ENCODE assay signal across 19 mouse cellular contexts in genomic region chr4:132386846-132387245, GRCm38 (mm10). TPM values are rescaled to one million over a fixed set of nuclear protein-coding genes. Genes with fewer than 3 reads are reported as not detected.
A peak's percentile ranks its signal among the peaks of the same experiment; 100 is the strongest.
DNase-seq lines count a peak whose midpoint lies in the region; ATAC-seq and TF ChIP-seq lines count a peak whose summit lies in the region.
"Had no signal": no experiment of that assay in that cellular context is flagged by ENCODE, and none has a peak within 500 bp of the region (broad histone marks: within the 10 kb centered on the region; RNA-seq: fewer than 3 reads in every experiment).

No protein-coding gene starts in this region.

- ATAC-seq in kidney, embryonic 15.5 days (replicated peaks; ENCODE audit: low FRiP score) = no peak
- no peak for ATAC-seq in kidney, embryonic 14.5 days (ENCODE audit: low FRiP score, low TSS enrichment)
- no peak for ATAC-seq in lung, postnatal 0 days
- ATAC-seq: forebrain, embryonic 16.5 days; midbrain, embryonic 16.5 days had no signal

- no peaks in the 10 kb centered on the region for H3K9me3 ChIP-seq in kidney, embryonic 15.5 days (replicated peaks)
- no peaks in the 10 kb centered on the region for H3K9me3 ChIP-seq in kidney, embryonic 14.5 days (ENCODE audit: control insufficient read depth, low read length)
- no peaks in the 10 kb centered on the region for H3K9me3 ChIP-seq in lung, postnatal 0 days (ENCODE audit: low read length)
- H3K9me3 ChIP-seq in forebrain, embryonic 10.5 days = no peaks in the 10 kb centered on the region
- H3K9me3 ChIP-seq: embryonic facial prominence, embryonic 12.5 days; hindbrain, embryonic 12.5 days; neural tube, embryonic 15.5 days had no signal

- TF ChIP-seq EP300 in lung, postnatal 0 days (IDR thresholded peaks at IDR 0.05) = no peak

- intact Hi-C loops in gastrocnemius, adult 2 months (cut with DNase I) = no loop called here
- intact Hi-C loops in gastrocnemius, postnatal 14 days (cut with DNase I; ENCODE audit: low total_unique reads) = no loop called here
- intact Hi-C loops in left cerebral cortex, postnatal 14 days (cut with DNase I) = no loop called here

- H3K27ac ChIP-seq in gastrocnemius, adult 2 months = peak overlapping the region; percentile 74
- 0 out of 2 replicates have a peak overlapping the region, but pooled peaks have one; percentile 41 for H3K27ac ChIP-seq in kidney, embryonic 15.5 days
- H3K27ac ChIP-seq in kidney, embryonic 14.5 days (ENCODE audit: low read depth, low read length) = no peak overlapping the region
- peak overlapping the region; percentile 27; the same call in 1 of the 2 replicates for H3K27ac ChIP-seq in lung, postnatal 0 days (ENCODE audit: low read length)
- no peak overlapping the region for H3K27ac ChIP-seq in forebrain, embryonic 10.5 days
- H3K27ac ChIP-seq: embryonic facial prominence, embryonic 12.5 days; hindbrain, embryonic 12.5 days; neural tube, embryonic 15.5 days had no signal

- H3K4me2 ChIP-seq in kidney, embryonic 15.5 days = no peak overlapping the region
- H3K4me2 ChIP-seq in kidney, embryonic 14.5 days (replicated peaks; ENCODE audit: low read depth, low read length) = no peak overlapping the region
- no peak overlapping the region for H3K4me2 ChIP-seq in lung, postnatal 0 days (replicated peaks; ENCODE audit: low read depth, low read length)
- H3K4me2 ChIP-seq: embryonic facial prominence, embryonic 12.5 days; hindbrain, embryonic 12.5 days; neural tube, embryonic 15.5 days had no signal

- no peaks in the 10 kb centered on the region for H3K27me3 ChIP-seq in kidney, embryonic 15.5 days
- H3K27me3 ChIP-seq in kidney, embryonic 14.5 days (ENCODE audit: control insufficient read depth, insufficient read depth, low read length) = no peaks in the 10 kb centered on the region
- no peaks in the 10 kb centered on the region for H3K27me3 ChIP-seq in lung, postnatal 0 days (replicated peaks; ENCODE audit: insufficient read depth, low read length)
- no peaks in the 10 kb centered on the region for H3K27me3 ChIP-seq in forebrain, embryonic 10.5 days (ENCODE audit: poor library complexity, severe bottlenecking)
- H3K27me3 ChIP-seq: embryonic facial prominence, embryonic 12.5 days; hindbrain, embryonic 12.5 days; neural tube, embryonic 15.5 days had no signal

- H3K36me3 ChIP-seq in kidney, embryonic 15.5 days = peaks cover 41% of the 10 kb centered on the region
- H3K36me3 ChIP-seq in kidney, embryonic 14.5 days (ENCODE audit: control insufficient read depth, insufficient read depth, low read length) = peaks cover 16% of the 10 kb centered on the region; the same call in 1 of the 2 replicates
- no peaks in the 10 kb centered on the region; the same call in 1 of the 2 replicates for H3K36me3 ChIP-seq in lung, postnatal 0 days (ENCODE audit: insufficient read depth, low read length)
- peaks cover 42% of the 10 kb centered on the region for H3K36me3 ChIP-seq in forebrain, embryonic 10.5 days (replicated peaks)
- H3K36me3 ChIP-seq: neural tube, embryonic 15.5 days had no signal

- TF ChIP-seq CTCF in gastrocnemius, adult 2 months (IDR thresholded peaks at IDR 0.05) = no peak
- TF ChIP-seq CTCF in lung, postnatal 0 days (IDR thresholded peaks at IDR 0.05) = no peak

- H3K4me1 ChIP-seq in kidney, embryonic 15.5 days = peaks cover 15% of the 10 kb centered on the region
- no peaks in the 10 kb centered on the region for H3K4me1 ChIP-seq in kidney, embryonic 14.5 days (ENCODE audit: control insufficient read depth, insufficient read depth, low read length)
- no peaks in the 10 kb centered on the region for H3K4me1 ChIP-seq in lung, postnatal 0 days (ENCODE audit: insufficient read depth, low read depth, low read length)
- H3K4me1 ChIP-seq in forebrain, embryonic 10.5 days = 0 out of 2 replicates have a peak, but pooled peaks cover 3% of the 10 kb centered on the region
- H3K4me1 ChIP-seq: embryonic facial prominence, embryonic 12.5 days; hindbrain, embryonic 12.5 days had no signal

- no peak for DNase-seq in gastrocnemius, adult 2 months
- DNase-seq in gastrocnemius, postnatal 14 days = no peak
- DNase-seq in lung, postnatal 0 days (ENCODE audit: low spot score) = no peak
- no peak for DNase-seq in lung, postnatal 14 days
- DNase-seq in left cerebral cortex, postnatal 14 days (ENCODE audit: low spot score in 2 of 2) = no peak
- no peak for DNase-seq in forebrain, embryonic 10.5 days (ENCODE audit: extremely low spot score, low spot score)
- DNase-seq: adrenal gland, adult 2 months; cerebellum, adult 9-11 months; layer of hippocampus, postnatal 36 days; lung, postnatal 36 days; thymus, postnatal 25 days had no signal

- peak overlapping the region; percentile 38 for H3K4me3 ChIP-seq in gastrocnemius, adult 2 months
- no peak overlapping the region for H3K4me3 ChIP-seq in kidney, embryonic 15.5 days (replicated peaks)
- H3K4me3 ChIP-seq in kidney, embryonic 14.5 days (ENCODE audit: low read length) = no peak overlapping the region
- H3K4me3 ChIP-seq in lung, postnatal 0 days (ENCODE audit: low read depth, low read length) = no peak overlapping the region
- H3K4me3 ChIP-seq in forebrain, embryonic 10.5 days = no peak overlapping the region
- H3K4me3 ChIP-seq: embryonic facial prominence, embryonic 12.5 days; erythroblast, embryonic 14.5 days; hindbrain, embryonic 12.5 days; neural tube, embryonic 15.5 days had no signal

- H3K9ac ChIP-seq in kidney, embryonic 15.5 days = no peak overlapping the region
- H3K9ac ChIP-seq in kidney, embryonic 14.5 days (ENCODE audit: low read depth, low read length) = no peak overlapping the region
- H3K9ac ChIP-seq in lung, postnatal 0 days (replicated peaks; ENCODE audit: low read depth) = no peak overlapping the region
- H3K9ac ChIP-seq: embryonic facial prominence, embryonic 12.5 days; hindbrain, embryonic 12.5 days; neural tube, embryonic 15.5 days had no signal

- WGBS in kidney, embryonic 15.5 days = 70% methylated on average over 7 of the region's 7 CpGs
- WGBS in kidney, embryonic 14.5 days = 73% methylated on average over 7 of the region's 7 CpGs
- 67% methylated on average over 7 of the region's 7 CpGs for WGBS in lung, postnatal 0 days
- 93% methylated on average over 7 of the region's 7 CpGs for WGBS in forebrain, embryonic 10.5 days

RNA-seq across cellular contexts. Expression of gene Rcc1, which starts 33.4 kb away (rescaled TPM):
- total RNA-seq in gastrocnemius, adult 2 months (2021) = 1 to 10 TPM; 7.7 to 7.8 TPM
- total RNA-seq in gastrocnemius, postnatal 14 days (2021) = 1 to 10 TPM; 7.5 to 9.1 TPM
- 88.9 and 92.7 TPM in 2 replicates for polyA plus RNA-seq in kidney, embryonic 15.5 days (2015; fragmentation: Nextera tagmentation; extraction: Ambion mirVana)
- polyA plus RNA-seq in kidney, embryonic 14.5 days (2014; fragmentation: Nextera tagmentation; extraction: Ambion mirVana) = 63.6 and 66.2 TPM in 2 replicates
- polyA plus RNA-seq in lung, postnatal 0 days (2015; fragmentation: Nextera tagmentation; extraction: Ambion mirVana) = 14.3 and 14.7 TPM in 2 replicates
- total RNA-seq in left cerebral cortex, postnatal 14 days (2021) = 10 to 100 TPM; 13.8 to 14.0 TPM
- polyA plus RNA-seq in forebrain, embryonic 10.5 days (2016; fragmentation: Nextera tagmentation; extraction: Ambion mirVana) = 193 and 194 TPM in 2 replicates

RNA-seq across cellular contexts. Expression of gene Phactr4, which starts 35.4 kb away (rescaled TPM):
- 10 to 100 TPM; 14.6 to 15.6 TPM for total RNA-seq in gastrocnemius, adult 2 months (2021)
- 10 to 100 TPM; 13.2 to 13.3 TPM for total RNA-seq in gastrocnemius, postnatal 14 days (2021)
- 25.6 and 27.3 TPM in 2 replicates for polyA plus RNA-seq in kidney, embryonic 15.5 days (2015; fragmentation: Nextera tagmentation; extraction: Ambion mirVana)
- polyA plus RNA-seq in kidney, embryonic 14.5 days (2014; fragmentation: Nextera tagmentation; extraction: Ambion mirVana) = 22.3 and 31.8 TPM in 2 replicates
- polyA plus RNA-seq in lung, postnatal 0 days (2015; fragmentation: Nextera tagmentation; extraction: Ambion mirVana) = 13.4 and 15.3 TPM in 2 replicates
- 10 to 100 TPM in 1 of 2 experiments, 1 to 10 TPM in 1; 7.0 to 11.4 TPM for total RNA-seq in left cerebral cortex, postnatal 14 days (2021)
- 22.5 and 24.7 TPM in 2 replicates for polyA plus RNA-seq in forebrain, embryonic 10.5 days (2016; fragmentation: Nextera tagmentation; extraction: Ambion mirVana)

RNA-seq across cellular contexts. Expression of gene Trnau1ap, which starts 57.5 kb away (rescaled TPM):
- total RNA-seq in gastrocnemius, adult 2 months (2021) = 10 to 100 TPM; 10.4 to 11.7 TPM
- total RNA-seq in gastrocnemius, postnatal 14 days (2021) = 10 to 100 TPM; 12.9 to 13.9 TPM
- polyA plus RNA-seq in kidney, embryonic 15.5 days (2015; fragmentation: Nextera tagmentation; extraction: Ambion mirVana) = 73.6 and 80.5 TPM in 2 replicates
- polyA plus RNA-seq in kidney, embryonic 14.5 days (2014; fragmentation: Nextera tagmentation; extraction: Ambion mirVana) = 79.5 and 86.2 TPM in 2 replicates
- 49.8 and 52.9 TPM in 2 replicates for polyA plus RNA-seq in lung, postnatal 0 days (2015; fragmentation: Nextera tagmentation; extraction: Ambion mirVana)
- total RNA-seq in left cerebral cortex, postnatal 14 days (2021) = 10 to 100 TPM; 20.1 to 22.1 TPM
- 91.4 and 91.8 TPM in 2 replicates for polyA plus RNA-seq in forebrain, embryonic 10.5 days (2016; fragmentation: Nextera tagmentation; extraction: Ambion mirVana)

Comparison
In these comparisons a context has a peak if more than half of its experiments do, and no peak if none do; other contexts are left out.
1. H3K27ac ChIP-seq: peak in gastrocnemius, adult 2 months (single experiment), kidney, embryonic 15.5 days (single experiment) and lung, postnatal 0 days (single experiment); none in kidney, embryonic 14.5 days (single experiment) and forebrain, embryonic 10.5 days (single experiment).